ENCODE assay signal across 7 mouse cellular contexts in genomic region chr7:30552102-30553020, GRCm38 (mm10). TPM values are rescaled to one million over a fixed set of nuclear protein-coding genes. Genes with fewer than 3 reads are reported as not detected.
DNase-seq lines count a peak whose midpoint lies in the region; ATAC-seq and TF ChIP-seq lines count a peak whose summit lies in the region.

TSS of gene Hspb6 (plus strand) at chr7:30552178.
TSS of gene Proser3 (minus strand) at chr7:30552299.

- TF ChIP-seq POLR2A in small intestine, adult 2 months (IDR thresholded peaks at IDR 0.05; ENCODE audit: low read depth, low read length) = peak; percentile 69; the same call in 1 of the 2 replicates

- intact Hi-C loops in left cerebral cortex, postnatal 4 days (cut with DNase I) = no loop called here

- DNase-seq in adrenal gland, postnatal 10 days = peak; percentile 97
- peak; percentile 95 for DNase-seq in embryonic facial prominence, embryonic 10.5 days (ENCODE audit: low spot score)
- DNase-seq in gonadal fat pad, adult 2 months (ENCODE audit: low read depth) = peak; percentile 96
- peak; percentile 98 for DNase-seq in left cerebral cortex, postnatal 4 days

- peak within 1 kb of the TSS; percentile 86 for H3K4me2 ChIP-seq in intestine, postnatal 0 days (replicated peaks; ENCODE audit: low read depth)
- peak within 1 kb of the TSS; percentile 89 for H3K4me2 ChIP-seq in midbrain, embryonic 12.5 days (replicated peaks)

- H3K4me3 ChIP-seq in embryonic facial prominence, embryonic 10.5 days = peak within 1 kb of the TSS; percentile 68
- H3K4me3 ChIP-seq in intestine, postnatal 0 days (ENCODE audit: low read depth, low read length) = peak within 1 kb of the TSS; percentile 70
- peak within 1 kb of the TSS; percentile 70 for H3K4me3 ChIP-seq in midbrain, embryonic 12.5 days
- peak within 1 kb of the TSS; percentile 68 for H3K4me3 ChIP-seq in small intestine, adult 2 months (ENCODE audit: low read depth, low read length)

- peak within 1 kb of the TSS; percentile 59 for H3K9ac ChIP-seq in intestine, postnatal 0 days (ENCODE audit: low read depth, low read length)
- peak within 1 kb of the TSS; percentile 61 for H3K9ac ChIP-seq in midbrain, embryonic 12.5 days (replicated peaks)

- 0 out of 2 replicates have a peak, but pooled peaks cover 4% of the 10 kb centered on the region for H3K27me3 ChIP-seq in embryonic facial prominence, embryonic 10.5 days (replicated peaks; ENCODE audit: low read depth, poor library complexity, severe bottlenecking)
- H3K27me3 ChIP-seq in intestine, postnatal 0 days (replicated peaks; ENCODE audit: control insufficient read depth, insufficient read depth, low read length) = no peaks in the 10 kb centered on the region
- peaks cover 10% of the 10 kb centered on the region; the same call in 1 of the 2 replicates for H3K27me3 ChIP-seq in midbrain, embryonic 12.5 days
- H3K27me3 ChIP-seq in small intestine, adult 2 months (ENCODE audit: control insufficient read depth, insufficient read depth, low read length) = no peaks in the 10 kb centered on the region

- H3K27ac ChIP-seq in embryonic facial prominence, embryonic 10.5 days (replicated peaks) = peak within 1 kb of the TSS; percentile 92
- peak within 1 kb of the TSS; percentile 89 for H3K27ac ChIP-seq in intestine, postnatal 0 days (ENCODE audit: low read depth, low read length)
- peak within 1 kb of the TSS; percentile 91 for H3K27ac ChIP-seq in midbrain, embryonic 12.5 days (replicated peaks)
- H3K27ac ChIP-seq in small intestine, adult 2 months (ENCODE audit: insufficient read depth, low read depth, low read length) = peak within 1 kb of the TSS; percentile 91

- WGBS in embryonic facial prominence, embryonic 10.5 days = under 1% methylated on average over 44 of the region's 44 CpGs
- under 1% methylated on average over 44 of the region's 44 CpGs for WGBS in intestine, postnatal 0 days
- 2% methylated on average over 44 of the region's 44 CpGs for WGBS in midbrain, embryonic 12.5 days
- WGBS in small intestine, adult 2 months = under 1% methylated on average over 44 of the region's 44 CpGs

- peaks cover 21% of the 10 kb centered on the region for H3K4me1 ChIP-seq in embryonic facial prominence, embryonic 10.5 days
- H3K4me1 ChIP-seq in intestine, postnatal 0 days (replicated peaks; ENCODE audit: control insufficient read depth, insufficient read depth, low read length) = peaks cover 3% of the 10 kb centered on the region; the same call in 1 of the 2 replicates
- peaks cover 16% of the 10 kb centered on the region for H3K4me1 ChIP-seq in midbrain, embryonic 12.5 days
- peaks cover 4% of the 10 kb centered on the region for H3K4me1 ChIP-seq in small intestine, adult 2 months (ENCODE audit: control insufficient read depth, insufficient read depth, insufficient read length, low read length)

- no peak for TF ChIP-seq CTCF in intestine, postnatal 0 days (IDR thresholded peaks at IDR 0.05; ENCODE audit: low read depth)
- TF ChIP-seq CTCF in small intestine, adult 2 months (IDR thresholded peaks at IDR 0.05; ENCODE audit: extremely low read depth, insufficient read length, insufficient replicate concordance, low read depth, low read length) = no peak; the same call in 1 of the 2 replicates

- ATAC-seq in intestine, postnatal 0 days = peak; percentile 96
- ATAC-seq in midbrain, embryonic 12.5 days (ENCODE audit: low FRiP score, low read depth) = peak; percentile 96

- H3K9me3 ChIP-seq in embryonic facial prominence, embryonic 10.5 days = no peaks in the 10 kb centered on the region
- no peaks in the 10 kb centered on the region for H3K9me3 ChIP-seq in intestine, postnatal 0 days (ENCODE audit: control insufficient read depth)
- no peaks in the 10 kb centered on the region for H3K9me3 ChIP-seq in midbrain, embryonic 12.5 days

- H3K36me3 ChIP-seq in embryonic facial prominence, embryonic 10.5 days (replicated peaks) = peaks cover 63% of the 10 kb centered on the region
- peaks cover 31% of the 10 kb centered on the region for H3K36me3 ChIP-seq in intestine, postnatal 0 days (ENCODE audit: control insufficient read depth, insufficient read depth)
- H3K36me3 ChIP-seq in midbrain, embryonic 12.5 days = peaks cover 49% of the 10 kb centered on the region
- peaks cover 22% of the 10 kb centered on the region for H3K36me3 ChIP-seq in small intestine, adult 2 months (ENCODE audit: control insufficient read depth, insufficient read depth, low read length)

RNA-seq across cellular contexts. Expression of gene Hspb6, which starts in this region (rescaled TPM):
- total RNA-seq in adrenal gland, postnatal 10 days (2021) = 10 to 100 TPM; 25.5 to 68.9 TPM
- polyA plus RNA-seq in embryonic facial prominence, embryonic 10.5 days (2016; fragmentation: Nextera tagmentation; extraction: Ambion mirVana) = 4.1 and 5.6 TPM in 2 replicates
- 68.9 and 72.1 TPM in 2 replicates for polyA plus RNA-seq in gonadal fat pad, adult 2 months (2012; rRNA removed)
- polyA plus RNA-seq in intestine, postnatal 0 days (2015; fragmentation: Nextera tagmentation; extraction: Ambion mirVana) = 50.6 and 55.7 TPM in 2 replicates
- 1 to 10 TPM; 4.7 to 5.5 TPM for total RNA-seq in left cerebral cortex, postnatal 4 days (2021)
- polyA plus RNA-seq in midbrain, embryonic 12.5 days (2016; fragmentation: Nextera tagmentation; extraction: Ambion mirVana) = 5.8 and 6.2 TPM in 2 replicates
- 47.7 and 52.8 TPM in 2 replicates for polyA plus RNA-seq in small intestine, adult 2 months (2012; rRNA removed)

RNA-seq across cellular contexts. Expression of gene Proser3, which starts in this region (rescaled TPM):
- 10 to 100 TPM in 1 of 2 experiments, 1 to 10 TPM in 1; 5.3 to 10.1 TPM for total RNA-seq in adrenal gland, postnatal 10 days (2021)
- polyA plus RNA-seq in embryonic facial prominence, embryonic 10.5 days (2016; fragmentation: Nextera tagmentation; extraction: Ambion mirVana) = 17.7 TPM in 2 replicates
- polyA plus RNA-seq in gonadal fat pad, adult 2 months (2012; rRNA removed) = 13.3 and 13.9 TPM in 2 replicates
- polyA plus RNA-seq in intestine, postnatal 0 days (2015; fragmentation: Nextera tagmentation; extraction: Ambion mirVana) = 1.9 and 2.0 TPM in 2 replicates
- 10 to 100 TPM in 1 of 2 experiments, 1 to 10 TPM in 1; 7.6 to 10.1 TPM for total RNA-seq in left cerebral cortex, postnatal 4 days (2021)
- polyA plus RNA-seq in midbrain, embryonic 12.5 days (2016; fragmentation: Nextera tagmentation; extraction: Ambion mirVana) = 15.1 TPM in 2 replicates
- polyA plus RNA-seq in small intestine, adult 2 months (2012; rRNA removed) = 3.9 and 5.4 TPM in 2 replicates

Comparison
In these comparisons a context has a peak if more than half of its experiments do, and no peak if none do; other contexts are left out.
1. Peak in every context shown above with its lines: DNase-seq, ATAC-seq, H3K4me3 ChIP-seq and H3K27ac ChIP-seq.
2. RNA of gene Hspb6 (total RNA-seq): 25.5 to 68.9 TPM in adrenal gland, postnatal 10 days; 4.7 to 5.5 TPM in left cerebral cortex, postnatal 4 days; every median in the first group is over 4 times any median in the second.